Mouse (Mus musculus) CH12.LX (cell line): ENCODE measurements around the gene Gm10715. TPM values are rescaled to one million over a fixed set of nuclear protein-coding genes. Genes with fewer than 3 reads are reported as not detected.
"Not testable (repeated sequence)": the region's sequence is repeated elsewhere in the genome, so short reads cannot be mapped to it uniquely, and the experiment has no call there.

Experiments
- DNase-seq: peaks from one replicate; pipeline ENCODE4 v3.0.0-alpha.2; 2013; ENCODE audit errors: extremely low read depth
- H3K27ac ChIP-seq: 2 replicates; pipeline ENCODE4 v1.5.1; 2012; ENCODE audit warnings: low read depth, mild to moderate bottlenecking, control low read depth, moderate library complexity; ENCODE audit not compliant: insufficient read depth
- H3K27me3 ChIP-seq: replicated peaks from 2 replicates; pipeline ENCODE3; 2012; ENCODE audit warnings: inconsistent platforms
- H3K36me3 ChIP-seq, 2 experiments: replicated peaks in 1 of 2; 2 replicates each; pipeline versions ENCODE3 to v1.6.1; 2012; ENCODE audit warnings: inconsistent platforms in 1 of 2, low read length in 1 of 2, mild to moderate bottlenecking in 1 of 2, mixed read lengths in 1 of 2, moderate library complexity in 1 of 2; ENCODE audit not compliant: control insufficient read depth in 1 of 2, insufficient read depth in 1 of 2
- H3K4me1 ChIP-seq, 2 experiments: 2 replicates each; pipeline ENCODE4 v1.6.1; 2012; ENCODE audit warnings: inconsistent platforms in 1 of 2, moderate library complexity in 1 of 2; ENCODE audit not compliant: insufficient read depth in 2 of 2, control insufficient read depth in 1 of 2
- H3K4me2 ChIP-seq: 2 replicates; pipeline ENCODE4 v1.6.1; 2012; ENCODE audit warnings: low read depth, mild to moderate bottlenecking, control low read depth; ENCODE audit not compliant: poor library complexity, insufficient read depth, severe bottlenecking
- H3K4me3 ChIP-seq, 3 experiments: fragments of 150-350 bp in 1 of 3; sonication (generic) in 1 of 3; replicated peaks in 1 of 3; 2 replicates each; pipeline versions ENCODE3 to v1.5.1; 2011 to 2012; ENCODE audit warnings: low read depth in 2 of 3, low read length in 2 of 3, mild to moderate bottlenecking in 2 of 3, moderate library complexity in 2 of 3, control low read depth in 1 of 3, improper control_type of control experiment in 1 of 3, inconsistent platforms in 1 of 3, mixed read lengths in 1 of 3; ENCODE audit not compliant: poor library complexity in 1 of 3
- H3K79me2 ChIP-seq: replicated peaks from 2 replicates; pipeline ENCODE4 v1.6.1; 2012; ENCODE audit warnings: mild to moderate bottlenecking, moderate library complexity; ENCODE audit not compliant: control insufficient read depth, poor library complexity, insufficient read depth, severe bottlenecking; ENCODE audit errors: extremely low read depth
- H3K9ac ChIP-seq: 2 replicates; pipeline ENCODE4 v1.6.1; 2012; ENCODE audit warnings: low read depth, mild to moderate bottlenecking, control low read depth, moderate library complexity; ENCODE audit not compliant: insufficient read depth
- H3K9me3 ChIP-seq: replicated peaks from 2 replicates; pipeline ENCODE3; 2012; ENCODE audit warnings: low read length, inconsistent platforms, mixed read lengths
- dilution Hi-C: fragments of 300-500 bp; cut with MboI; formaldehyde crosslinking; loops from 2 replicates; pipeline ENCODE4 v1.14.3; 2020; ENCODE audit warnings: low sequenced_read_pairs; ENCODE audit not compliant: extremely low pct_unique_long_range_greater_than_20kb, extremely low pct_ligation_motif_present
- in situ Hi-C: fragments of 300-500 bp; cut with MboI; formaldehyde crosslinking; loops from 3 replicates; pipeline ENCODE4 v1.14.3; 2019; ENCODE audit warnings: low sequenced_read_pairs, low pct_ligation_motif_present, low pct_unique_long_range_greater_than_20kb, mixed read lengths
- polyA plus RNA-seq: library from polyadenylated mRNA; unstranded; fragments of >175 nt; gene quantifications from 2 replicates; pipeline ENCODE4 v1.2.1, GENCODE M21; 2012; ENCODE audit warnings: low read depth; ENCODE audit not compliant: insufficient read length
- total RNA-seq, 2 experiments: library from RNA; depleted of rRNA; stranded (reverse); fragments of 300-350 nt in 1 of 2; fragments of >200 nt in 1 of 2; gene quantifications; 2 replicates each; pipeline ENCODE4 v1.2.3; 2012 to 2014

Gm10715 gene
- total and polyA plus RNA-seq, 3 experiments, result not detected

GRCm38 (mm10) chr9:3006636-3007035, 30.0 kb upstream of the Gm10715 start:
- H3K9me3 ChIP-seq, H3K36me3 ChIP-seq, dilution Hi-C loops, DNase-seq, H3K4me1 ChIP-seq, H3K4me3 ChIP-seq, in situ Hi-C loops, H3K4me2 ChIP-seq, H3K27ac ChIP-seq, H3K79me2 ChIP-seq, H3K9ac ChIP-seq, H3K27me3 ChIP-seq: not testable (repeated sequence)

DNA sequence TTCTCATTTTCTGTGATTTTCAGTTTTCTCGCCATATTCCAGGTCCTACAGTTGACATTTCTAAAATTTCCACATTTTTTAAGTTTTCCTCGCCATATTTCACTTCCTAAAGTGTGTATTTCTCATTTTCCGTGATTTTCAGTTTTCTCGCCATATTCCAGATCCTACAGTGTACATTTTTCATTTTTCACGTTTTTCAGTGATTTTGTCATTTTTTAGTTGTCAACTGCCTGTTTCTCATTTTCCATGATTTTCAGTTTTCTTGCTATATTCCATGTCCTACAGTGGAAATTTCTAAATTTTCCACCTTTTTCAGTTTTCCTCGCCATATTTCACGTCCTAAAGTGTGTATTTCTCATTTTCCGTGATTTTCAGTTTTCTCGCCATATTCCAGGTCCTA, 29.4 kb upstream of the Gm10715 start:
- H3K79me2 ChIP-seq, H3K27ac ChIP-seq, H3K4me2 ChIP-seq, H3K9me3 ChIP-seq, H3K36me3 ChIP-seq, H3K4me3 ChIP-seq, in situ Hi-C loops, DNase-seq, H3K27me3 ChIP-seq, H3K4me1 ChIP-seq, dilution Hi-C loops, H3K9ac ChIP-seq: not testable (repeated sequence)

DNA sequence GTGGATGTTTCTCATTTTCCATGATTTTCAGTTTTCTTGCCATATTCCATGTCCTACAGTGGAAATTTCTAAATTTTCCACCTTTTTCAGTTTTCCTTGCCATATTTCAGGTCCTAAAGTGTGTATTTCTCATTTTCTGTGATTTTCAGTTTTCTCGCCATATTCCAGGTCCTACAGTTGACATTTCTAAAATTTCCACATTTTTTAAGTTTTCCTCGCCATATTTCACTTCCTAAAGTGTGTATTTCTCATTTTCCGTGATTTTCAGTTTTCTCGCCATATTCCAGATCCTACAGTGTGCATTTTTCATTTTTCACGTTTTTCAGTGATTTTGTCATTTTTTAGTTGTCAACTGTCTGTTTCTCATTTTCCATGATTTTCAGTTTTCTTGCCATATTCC, 27.3 kb upstream of the Gm10715 start:
- DNase-seq, H3K27ac ChIP-seq, H3K36me3 ChIP-seq, H3K27me3 ChIP-seq, dilution Hi-C loops, in situ Hi-C loops, H3K79me2 ChIP-seq, H3K4me3 ChIP-seq, H3K9me3 ChIP-seq, H3K4me1 ChIP-seq, H3K9ac ChIP-seq, H3K4me2 ChIP-seq: not testable (repeated sequence)

- H3K27me3 ChIP-seq, H3K4me1 ChIP-seq, dilution Hi-C loops, H3K27ac ChIP-seq, in situ Hi-C loops, H3K79me2 ChIP-seq, H3K4me2 ChIP-seq, H3K9me3 ChIP-seq, H3K4me3 ChIP-seq, H3K9ac ChIP-seq, DNase-seq, H3K36me3 ChIP-seq: not testable (repeated sequence)
Observed at GRCm38 (mm10) chr9:3012054-3012621, 24.5 kb upstream of the Gm10715 start.

GRCm38 (mm10) chr9:3012733-3013279, 23.9 kb upstream of the Gm10715 start, which contains the start of gene Gm10721:
Gene Gm10721, plus strand, starts transcription at chr9:3013140.
- H3K4me3 ChIP-seq, DNase-seq, H3K9ac ChIP-seq, dilution Hi-C loops, H3K4me1 ChIP-seq, H3K4me2 ChIP-seq, in situ Hi-C loops, H3K9me3 ChIP-seq, H3K27me3 ChIP-seq, H3K36me3 ChIP-seq, H3K79me2 ChIP-seq, H3K27ac ChIP-seq: not testable (repeated sequence)

GRCm38 (mm10) chr9:3015354-3015753, 21.3 kb upstream of the Gm10715 start, which contains the start of gene Gm10720:
Gene Gm10720, plus strand, starts transcription at chr9:3015654.
- H3K9ac ChIP-seq, H3K4me3 ChIP-seq, H3K27ac ChIP-seq, H3K36me3 ChIP-seq, dilution Hi-C loops, H3K4me1 ChIP-seq, DNase-seq, H3K79me2 ChIP-seq, H3K9me3 ChIP-seq, H3K27me3 ChIP-seq, H3K4me2 ChIP-seq, in situ Hi-C loops: not testable (repeated sequence)
